Mouse (Mus musculus): ENCODE results near the gene Sstr1.

Sstr1 gene

GRCm38 (mm10) chr12:58211163-58212071, at the start of gene Sstr1:
Sstr1 (plus strand) TSS chr12:58211772.
- DNase-seq (ENCODE audit: low spot score in 2 of 2) = peak; percentile 46 to 47

- no peak for DNase-seq (ENCODE audit: low spot score in 2 of 2)
These were observed 12.8 kb upstream of the Sstr1 start for GRCm38 (mm10) chr12:58198810-58199209.

- DNase-seq (ENCODE audit: low spot score in 2 of 2) = no peak
These were observed 10.4 kb upstream of the Sstr1 start for GRCm38 (mm10) chr12:58201190-58201589.

GRCm38 (mm10) chr12:58207956-58208355, 3.6 kb upstream of the Sstr1 start:
- no peak for DNase-seq (ENCODE audit: low spot score in 2 of 2)

GRCm38 (mm10) chr12:58212261-58212923, 820 bp downstream of the Sstr1 start:
- peak; percentile 60 to 62 for DNase-seq (ENCODE audit: low spot score in 2 of 2)

- peak in 1 of 2 experiments; percentile 70 for DNase-seq (ENCODE audit: low spot score in 2 of 2)
These were observed 1.4 kb downstream of the Sstr1 start for GRCm38 (mm10) chr12:58212924-58213450.

GRCm38 (mm10) chr12:58213451-58214288, 2.1 kb downstream of the Sstr1 start:
- peak in 1 of 2 experiments; percentile 55 for DNase-seq (ENCODE audit: low spot score in 2 of 2)

GRCm38 (mm10) chr12:58214289-58215136, 2.9 kb downstream of the Sstr1 start:
- DNase-seq (ENCODE audit: low spot score in 2 of 2) = peak; percentile 30 to 50

- DNase-seq (ENCODE audit: low spot score in 2 of 2) = no peak
These were observed 4.6 kb downstream of the Sstr1 start for GRCm38 (mm10) chr12:58216218-58216617.

GRCm38 (mm10) chr12:58219078-58219477, 7.5 kb downstream of the Sstr1 start:
- DNase-seq (ENCODE audit: low spot score in 2 of 2) = no peak

GRCm38 (mm10) chr12:58225644-58226043, 14.1 kb downstream of the Sstr1 start:
- DNase-seq (ENCODE audit: low spot score in 2 of 2) = no peak

- DNase-seq (ENCODE audit: low spot score in 2 of 2) = no peak
These were observed 20.9 kb downstream of the Sstr1 start for GRCm38 (mm10) chr12:58232489-58232888.

GRCm38 (mm10) chr12:58251901-58252300, 40.3 kb downstream of the Sstr1 start:
- no peak for DNase-seq (ENCODE audit: low spot score in 2 of 2)

Data from right cerebral cortex, postnatal 10 days (tissue).